Mouse (Mus musculus): Measurements from ENCODE around the gene Parp3.

The Parp3 gene

DNA sequence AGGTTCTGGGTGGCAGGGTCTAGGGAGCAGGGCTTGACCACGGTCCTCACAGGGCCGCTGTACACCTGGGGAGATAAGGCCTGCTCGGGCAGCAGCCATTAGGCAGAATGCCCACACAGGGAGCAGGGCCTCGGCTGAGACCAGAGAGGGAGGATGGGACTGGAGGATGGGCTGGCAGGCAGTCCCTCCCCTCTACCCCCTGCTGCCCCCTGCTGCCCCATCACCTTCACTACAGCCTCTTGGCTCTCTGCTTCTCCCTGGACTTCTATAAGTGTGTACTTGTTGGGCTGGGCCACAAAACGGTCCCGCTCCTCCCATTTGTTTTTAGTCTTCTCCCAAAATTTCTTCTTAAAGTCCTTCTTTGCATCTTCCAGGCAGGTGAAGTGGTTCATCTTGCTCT, 2.3 kb downstream of the Parp3 start:
- peak; percentile 87 for DNase-seq

DNA sequence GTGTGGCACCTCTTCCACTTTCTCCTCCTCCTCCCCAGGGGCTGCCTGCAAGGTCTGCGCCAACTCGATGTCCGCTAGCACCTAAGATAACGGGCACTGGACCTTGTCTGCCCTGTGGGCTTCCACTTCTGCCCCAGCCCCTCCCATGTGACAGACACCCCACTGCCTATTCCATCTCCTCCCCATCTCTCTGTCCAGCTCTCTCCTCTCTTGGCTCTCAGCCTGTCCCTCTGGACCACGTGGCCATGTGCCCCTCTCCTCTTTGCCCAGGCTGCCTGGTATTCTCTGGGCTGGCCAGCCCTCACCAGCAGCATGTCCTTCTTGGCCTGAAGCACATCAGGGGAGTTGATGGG, 3.0 kb downstream of the Parp3 start:
- DNase-seq: no peak

DNA sequence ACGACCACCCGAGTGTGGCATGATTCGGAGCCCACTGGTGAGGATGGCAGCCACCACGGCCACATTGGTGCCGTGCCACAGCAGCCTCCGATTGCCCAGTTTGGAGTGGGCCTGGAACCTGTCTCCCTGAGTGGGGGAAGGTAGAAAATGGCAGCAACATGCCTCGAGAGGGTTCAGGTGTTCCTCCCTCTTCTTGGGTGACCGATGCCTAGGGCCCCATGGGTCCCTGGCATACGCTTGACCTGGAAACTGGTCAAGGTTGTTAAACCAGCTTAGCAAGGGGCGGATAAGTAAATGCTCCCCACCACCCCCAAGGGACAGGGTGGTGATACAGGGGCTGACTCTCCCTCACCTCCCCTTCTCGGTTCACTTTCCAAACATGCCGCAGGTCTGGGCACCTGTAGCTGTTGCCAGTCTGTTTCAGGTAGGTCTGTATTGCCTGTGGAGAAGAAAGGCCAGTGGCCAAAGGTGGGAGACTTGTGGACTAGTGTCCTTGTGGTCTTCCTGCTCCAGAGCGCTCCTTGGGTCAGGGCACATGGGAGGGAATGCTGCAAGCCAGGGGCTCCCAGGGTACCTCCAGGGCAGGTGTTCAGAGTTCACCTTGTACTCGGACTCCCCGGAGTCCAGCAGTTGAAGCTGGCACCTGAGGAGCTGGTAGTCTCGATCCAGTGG, 3.5 kb downstream of the Parp3 start:
- DNase-seq: peak; percentile 78

DNA sequence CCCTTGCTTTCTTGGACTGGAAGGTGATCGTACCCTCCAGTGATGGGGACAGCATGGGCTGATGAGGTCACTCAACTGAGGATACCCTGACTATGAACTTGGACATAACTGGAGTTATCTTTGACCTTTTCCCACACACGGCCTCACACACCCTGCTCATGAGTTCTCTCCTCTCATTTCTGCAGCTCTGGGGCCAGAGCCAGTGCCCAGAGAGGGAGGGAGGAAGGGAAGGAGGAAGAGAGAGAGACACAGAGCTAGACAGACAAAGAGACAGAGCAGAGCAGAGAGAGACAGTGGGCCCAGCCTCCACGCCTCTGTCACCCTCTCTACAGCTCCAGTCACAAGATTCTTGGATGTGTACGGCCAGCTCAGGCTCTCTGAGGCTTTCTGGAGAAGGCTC, 4.4 kb downstream of the Parp3 start:
- DNase-seq: peak; percentile 53

DNA sequence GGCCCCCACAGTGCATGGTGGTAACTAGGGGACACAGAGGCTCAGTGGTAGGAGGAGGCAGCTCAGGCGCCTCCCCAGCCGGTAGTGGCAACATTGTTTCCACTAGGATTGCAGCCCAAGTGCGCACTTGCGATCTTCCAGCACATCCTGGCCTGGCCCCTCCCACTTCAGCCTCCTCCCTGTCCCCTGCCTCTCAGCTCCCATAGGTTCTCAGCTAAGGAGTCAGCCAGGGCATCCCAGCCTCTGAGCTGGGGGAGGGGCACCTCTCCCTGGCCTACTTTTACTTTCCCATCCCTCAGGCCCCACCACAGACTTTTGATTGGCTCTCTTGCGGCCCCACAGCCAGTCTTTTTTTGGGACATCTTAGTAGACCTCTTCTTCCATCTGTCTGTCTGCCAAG, 4.9 kb downstream of the Parp3 start:
- peak; percentile 73 for DNase-seq

DNA sequence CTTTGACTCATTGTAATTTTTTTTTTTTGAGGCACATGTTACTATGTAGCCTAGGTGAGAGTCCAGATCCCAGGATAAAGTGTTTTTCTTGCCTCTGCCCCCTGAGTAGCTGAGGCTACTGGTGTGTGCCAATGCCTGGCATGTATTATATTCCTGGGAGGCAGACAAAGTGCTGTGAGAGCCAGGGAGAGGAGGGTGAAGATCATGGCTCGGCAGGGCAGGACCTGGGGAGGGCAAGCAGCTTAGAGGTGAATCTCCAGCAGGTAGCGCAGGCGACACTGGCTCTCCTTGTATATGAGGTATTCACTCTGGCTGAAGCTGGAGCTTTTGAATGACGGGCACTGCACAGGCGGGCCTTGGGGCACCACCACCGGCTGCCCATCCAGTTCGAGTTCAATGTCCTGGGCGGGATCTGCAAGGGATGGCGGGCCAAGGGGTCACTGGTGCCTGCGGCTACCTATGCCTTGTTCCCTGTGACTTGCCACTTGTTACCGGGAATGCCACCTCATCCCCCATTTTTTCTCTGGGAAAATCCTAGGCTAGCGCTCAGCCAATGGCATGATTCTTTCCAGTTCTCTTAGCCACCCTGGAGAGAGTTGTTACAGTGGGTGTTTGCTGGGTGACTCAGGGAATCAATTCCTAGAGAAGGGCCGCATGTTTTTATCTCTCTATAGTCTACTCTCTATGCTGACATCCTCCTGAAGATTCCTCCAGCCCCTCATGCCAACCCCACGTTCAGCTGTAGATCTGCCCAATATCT, 5.6 kb downstream of the Parp3 start:
- DNase-seq: peak; percentile 45

DNA sequence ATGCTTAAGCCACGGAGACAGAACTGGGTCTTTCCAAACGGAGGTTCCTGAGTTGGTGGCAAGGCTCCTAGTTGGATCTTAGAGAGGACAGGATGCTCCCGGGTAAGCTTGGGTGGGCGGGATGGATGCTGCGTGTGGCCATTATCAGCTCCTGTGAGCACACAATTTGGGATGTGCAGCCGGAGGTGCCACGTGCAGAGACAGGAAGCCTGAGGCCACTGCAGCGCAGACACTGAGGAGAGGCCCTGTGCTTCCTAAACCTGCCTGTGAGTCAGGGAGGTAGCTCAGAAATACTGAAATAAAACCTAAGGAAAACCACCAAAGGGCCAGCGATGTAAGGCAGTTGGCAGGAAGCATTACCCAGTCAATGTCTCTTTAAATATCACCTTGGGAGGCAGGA, 7.0 kb downstream of the Parp3 start:
- peak; percentile 36 for DNase-seq

DNA sequence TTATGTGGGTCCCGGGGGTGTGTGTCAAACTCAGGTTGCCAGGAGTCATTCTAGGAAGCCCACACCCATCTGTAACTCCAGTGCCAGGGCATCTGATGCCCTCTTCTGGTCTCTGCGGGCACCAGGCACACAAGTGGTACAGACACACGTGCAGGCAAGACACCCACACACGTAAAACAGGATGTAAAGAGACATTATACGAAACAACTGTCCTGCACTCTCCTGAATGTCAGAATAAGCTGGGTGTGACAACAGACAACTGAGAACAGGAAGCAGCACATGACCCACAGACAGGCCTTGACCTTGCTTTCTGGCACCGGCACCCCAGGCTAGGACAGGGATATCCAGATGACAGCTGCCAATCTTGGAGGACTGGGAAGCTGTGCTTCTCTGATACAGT, 7.4 kb downstream of the Parp3 start:
- peak; percentile 53 for DNase-seq

DNA sequence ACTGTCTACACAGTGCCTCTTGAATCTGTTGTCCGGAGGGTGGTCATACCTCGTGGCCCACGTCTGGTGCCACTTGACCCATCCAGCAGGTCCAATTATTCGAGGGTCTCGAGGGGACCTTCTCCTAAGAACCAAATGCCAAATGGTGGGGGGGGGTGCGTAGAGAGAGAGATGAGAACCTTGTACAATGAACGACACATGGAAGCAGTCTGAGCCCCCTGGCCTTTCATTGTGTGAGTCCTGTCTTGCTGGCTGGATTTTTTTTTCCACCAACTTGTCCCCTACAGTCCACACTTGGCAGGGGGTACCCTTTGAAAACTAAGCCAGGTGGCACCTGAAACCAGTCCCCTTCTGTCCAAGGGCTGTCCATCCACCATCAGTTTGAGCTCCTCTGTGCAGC, 9.0 kb downstream of the Parp3 start:
- peak; percentile 38 for DNase-seq

DNA sequence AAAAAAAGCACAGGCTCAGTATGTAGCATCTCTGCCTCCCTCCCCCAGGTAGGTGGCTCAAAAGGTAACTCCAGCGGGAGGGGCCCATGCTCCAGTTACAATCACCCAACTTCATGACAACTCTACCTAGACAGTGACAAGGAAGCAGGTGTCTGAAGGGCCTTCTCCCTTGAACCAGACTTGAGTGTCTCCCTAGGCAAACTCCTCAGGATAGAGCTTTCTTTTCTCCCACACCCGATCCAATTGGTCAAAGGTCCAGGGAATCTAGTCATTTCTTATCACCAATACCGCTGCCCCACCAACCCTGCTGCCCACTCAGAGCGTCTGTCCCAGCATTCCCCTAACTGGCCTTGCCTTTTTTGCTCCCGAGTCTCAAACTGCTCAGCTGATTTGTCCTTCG, 10.0 kb downstream of the Parp3 start:
- peak; percentile 50 for DNase-seq

DNA sequence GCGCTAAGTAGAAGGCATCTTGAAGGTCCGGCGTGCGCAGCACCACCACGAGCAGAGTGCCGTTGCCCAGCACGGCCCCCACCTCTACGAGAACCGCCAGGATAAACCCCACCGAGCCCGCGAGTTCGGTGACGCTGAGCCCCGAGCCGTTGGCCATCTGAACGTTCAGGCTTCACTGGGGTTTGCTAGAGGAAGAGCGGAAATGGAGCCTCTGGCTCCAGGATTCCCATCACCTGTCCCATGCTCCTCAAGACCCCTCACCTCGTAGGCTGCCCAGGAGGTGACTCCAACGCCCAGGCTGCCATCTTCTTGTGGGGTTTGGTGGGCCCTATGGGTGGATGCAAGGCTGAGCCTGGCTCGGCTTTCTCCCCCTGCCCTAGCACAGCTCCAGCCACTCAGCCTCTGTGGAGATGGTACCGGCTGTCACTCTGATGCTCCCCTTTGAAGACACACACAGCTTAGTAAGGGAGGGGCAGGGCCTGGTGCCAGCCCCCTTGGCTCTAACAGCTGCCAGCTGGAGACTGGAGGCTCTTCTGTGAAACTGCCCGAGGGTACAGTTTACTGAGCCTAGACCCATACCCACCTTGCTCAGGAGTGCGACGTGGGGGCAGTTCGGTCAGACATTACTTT, 11.1 kb downstream of the Parp3 start, which contains the start of gene Gpr62:
Gene Gpr62, minus strand, starts transcription at position 368 of the 630 bp plus-strand sequence.
- peak; percentile 91 for DNase-seq

DNA sequence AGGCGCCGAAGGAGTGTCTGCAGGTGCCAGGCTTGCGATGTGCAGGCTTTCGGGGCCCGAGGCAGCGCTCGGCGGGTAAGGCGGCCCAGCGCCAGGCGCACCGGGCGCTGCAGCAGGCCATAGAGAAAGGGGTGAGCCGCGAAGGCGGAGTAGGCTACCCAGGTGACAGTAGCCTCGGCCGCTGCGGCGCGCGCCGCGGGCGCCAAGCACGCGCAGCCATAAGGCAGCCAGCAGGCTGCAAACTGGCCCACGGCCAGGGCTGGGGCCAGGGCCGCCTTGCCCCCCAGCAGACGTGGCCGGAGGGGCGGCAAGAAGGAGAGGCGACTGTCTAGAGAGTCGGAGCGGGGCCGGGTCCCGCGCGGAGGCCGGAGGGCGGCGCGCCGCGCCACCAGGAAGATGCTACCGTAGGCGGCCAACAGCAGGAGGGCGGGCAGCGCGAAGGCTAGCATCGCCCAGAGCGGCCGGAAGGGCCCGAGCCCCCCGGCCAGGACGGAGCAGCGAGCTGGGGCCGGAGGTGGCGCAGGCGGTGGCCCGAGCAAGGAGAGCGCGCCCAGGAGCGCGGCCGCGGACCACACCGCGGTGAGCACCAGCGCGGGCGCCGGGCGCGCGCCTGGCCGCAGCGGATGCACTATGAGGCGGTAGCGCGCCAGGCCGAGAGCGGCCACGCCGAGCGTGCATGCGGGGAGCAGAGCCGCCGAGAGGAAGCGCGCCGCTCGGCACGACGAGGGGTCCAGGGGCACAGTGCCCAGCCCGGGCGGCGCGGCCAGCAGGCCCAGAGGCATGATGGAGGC, 11.8 kb downstream of the Parp3 start:
- DNase-seq: peak; percentile 94

DNA sequence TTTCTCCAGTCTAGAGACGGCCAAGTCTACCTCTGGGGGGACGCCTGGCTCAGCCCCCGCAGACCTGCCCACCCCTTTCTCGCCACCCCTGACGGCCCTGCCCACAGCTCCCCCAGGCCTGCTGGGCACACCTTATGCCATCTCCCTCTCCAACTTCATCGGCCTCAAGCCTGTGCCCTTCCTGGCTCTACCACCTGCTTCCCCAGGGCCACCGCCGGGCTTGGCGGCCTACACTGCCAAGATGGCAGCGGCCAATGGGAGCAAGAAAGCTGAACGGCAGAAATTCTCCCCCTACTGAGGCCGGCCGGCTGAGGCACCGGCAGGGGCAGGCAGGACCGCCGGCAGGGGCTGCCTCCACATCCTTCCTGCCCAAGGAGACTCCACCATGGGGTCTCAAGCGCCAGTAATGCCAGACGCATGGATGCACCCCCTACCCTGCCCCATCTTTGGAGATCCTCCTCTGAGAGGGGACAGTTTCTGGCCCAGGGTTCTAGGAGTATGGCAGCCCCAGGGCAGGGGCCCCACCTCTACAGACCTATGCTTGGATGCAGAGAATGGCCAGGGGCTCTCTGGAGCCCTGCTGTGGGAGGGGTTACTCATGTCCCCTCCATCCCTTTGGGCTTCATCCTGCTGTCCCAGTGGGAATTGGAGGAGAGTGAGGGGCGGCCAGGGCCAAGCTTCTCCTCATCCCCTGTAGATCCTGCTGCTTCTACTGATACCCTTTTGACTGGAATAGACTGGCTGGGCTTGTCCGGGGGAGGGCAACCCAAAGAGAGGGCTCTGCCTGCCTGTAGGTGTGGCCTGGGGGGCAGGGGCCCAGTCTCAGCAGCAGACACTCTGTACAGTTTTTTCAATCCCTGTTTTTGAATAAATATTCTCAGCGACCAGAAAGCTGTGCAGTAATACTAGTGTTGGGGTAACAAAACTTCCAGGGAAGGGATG, 13.4 kb downstream of the Parp3 start:
- DNase-seq: peak; percentile 95

DNA sequence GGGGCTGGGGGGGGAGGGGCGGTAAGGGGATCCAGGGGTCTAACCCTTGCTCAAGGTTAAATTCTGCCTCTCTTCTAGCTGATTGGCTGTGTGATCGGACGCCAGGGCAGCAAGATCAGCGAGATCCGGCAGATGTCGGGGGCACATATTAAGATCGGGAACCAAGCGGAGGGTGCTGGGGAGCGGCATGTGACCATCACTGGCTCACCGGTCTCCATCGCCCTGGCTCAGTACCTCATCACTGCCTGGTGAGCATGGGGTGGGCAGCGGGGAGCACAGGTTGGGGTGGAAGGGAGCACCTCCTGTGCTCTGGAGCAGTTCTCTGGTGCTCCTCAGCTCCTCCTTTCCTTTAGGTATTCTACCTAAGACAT, 14.3 kb downstream of the Parp3 start:
- peak; percentile 74 for DNase-seq

DNA sequence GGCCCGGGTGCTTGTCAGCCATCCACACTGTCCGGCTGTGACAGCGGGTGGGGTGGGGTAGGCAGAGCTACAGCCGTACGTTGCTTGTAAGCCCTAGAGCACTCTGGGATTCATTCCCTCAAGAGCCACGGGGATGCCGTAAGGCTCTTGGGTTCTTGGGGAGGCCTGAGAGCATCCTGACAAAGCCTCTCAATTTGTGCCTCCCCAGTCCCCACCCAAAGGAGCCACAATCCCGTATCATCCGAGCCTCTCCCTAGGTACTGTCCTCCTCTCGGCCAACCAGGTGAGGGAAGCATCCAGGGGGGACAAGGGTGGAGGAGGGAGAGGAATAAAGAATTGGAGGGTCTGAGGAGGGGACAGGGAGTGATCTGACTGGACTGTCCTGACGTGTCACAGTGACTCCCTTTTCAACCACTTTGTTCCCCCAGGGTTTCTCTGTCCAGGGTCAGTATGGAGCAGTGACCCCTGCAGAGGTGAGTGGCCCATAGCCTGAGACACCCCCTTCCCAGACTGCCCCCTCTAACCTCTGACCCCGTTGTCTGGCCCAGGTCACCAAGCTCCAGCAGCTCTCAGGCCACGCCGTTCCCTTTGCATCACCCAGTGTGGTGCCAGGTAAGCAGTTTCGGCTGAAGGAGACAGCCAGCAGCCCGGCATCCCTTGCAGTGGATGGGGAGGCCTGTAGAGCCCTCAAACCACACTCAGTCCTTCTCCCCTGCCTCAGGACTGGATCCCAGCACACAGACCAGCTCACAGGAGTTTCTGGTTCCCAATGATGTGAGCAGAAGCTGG, 14.9 kb downstream of the Parp3 start:
- DNase-seq: peak; percentile 80

DNA sequence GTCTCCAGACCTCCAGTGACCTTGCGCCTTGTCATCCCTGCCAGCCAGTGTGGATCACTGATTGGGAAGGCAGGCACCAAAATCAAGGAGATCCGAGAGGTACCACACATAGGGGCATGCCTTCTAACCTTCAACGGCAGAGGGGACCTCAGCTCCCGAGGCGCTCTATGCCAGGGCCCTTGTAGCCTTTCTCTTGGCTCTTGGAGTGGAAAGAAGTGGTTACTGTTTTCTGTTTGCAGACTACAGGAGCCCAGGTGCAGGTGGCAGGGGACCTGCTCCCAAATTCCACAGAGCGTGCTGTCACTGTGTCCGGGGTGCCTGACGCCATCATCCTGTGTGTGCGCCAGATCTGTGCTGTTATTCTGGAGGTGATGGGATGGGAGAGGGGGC, 15.7 kb downstream of the Parp3 start:
- peak; percentile 71 for DNase-seq

DNA sequence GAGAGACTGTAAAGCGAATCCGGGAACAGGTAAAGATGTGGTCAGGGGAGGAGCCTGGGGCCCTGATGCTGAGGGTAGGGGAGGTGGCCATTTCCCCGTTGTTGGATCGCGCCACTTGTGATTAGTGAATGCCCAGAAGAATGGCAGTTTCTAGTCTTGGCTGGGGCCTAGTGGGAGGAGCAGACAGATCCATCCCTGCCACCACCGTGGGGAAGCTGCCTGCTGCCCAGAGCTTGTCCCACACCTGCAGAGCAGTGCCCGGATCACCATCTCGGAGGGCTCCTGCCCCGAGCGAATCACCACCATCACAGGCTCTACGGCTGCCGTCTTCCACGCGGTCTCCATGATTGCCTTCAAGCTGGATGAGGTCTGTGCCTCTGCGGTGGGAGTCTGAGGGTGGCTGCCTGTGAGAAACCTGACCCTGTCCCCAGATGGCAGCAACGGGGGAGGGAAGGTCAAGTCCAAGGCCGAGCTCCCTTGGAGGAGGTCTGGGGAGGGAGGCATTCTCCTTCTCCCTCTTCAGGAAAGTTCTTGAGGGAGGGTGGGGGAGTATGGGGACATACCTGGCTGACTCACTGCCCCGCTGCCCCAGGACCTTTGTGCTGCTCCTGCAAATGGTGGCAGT, 16.2 kb downstream of the Parp3 start:
- DNase-seq: peak; percentile 89

DNA sequence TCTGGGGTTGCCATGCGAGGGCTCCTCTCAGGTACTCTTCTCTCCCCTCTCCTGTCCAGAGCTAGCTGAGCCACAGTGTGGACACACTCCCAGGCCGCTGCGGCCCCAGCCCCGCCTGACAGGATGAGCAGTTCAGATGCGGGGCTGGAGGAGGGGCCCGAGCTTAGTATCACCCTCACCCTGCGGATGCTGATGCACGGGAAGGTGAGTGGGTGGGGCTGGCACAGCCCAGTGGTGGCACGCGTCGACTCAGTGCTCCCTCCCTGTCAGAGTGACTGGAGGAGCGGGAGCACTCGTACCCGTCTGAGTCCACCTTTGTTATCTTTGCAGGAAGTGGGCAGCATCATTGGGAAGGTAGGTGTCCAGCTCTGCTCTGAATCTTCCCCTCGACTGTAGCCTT, 16.8 kb downstream of the Parp3 start:
- peak; percentile 79 for DNase-seq

DNA sequence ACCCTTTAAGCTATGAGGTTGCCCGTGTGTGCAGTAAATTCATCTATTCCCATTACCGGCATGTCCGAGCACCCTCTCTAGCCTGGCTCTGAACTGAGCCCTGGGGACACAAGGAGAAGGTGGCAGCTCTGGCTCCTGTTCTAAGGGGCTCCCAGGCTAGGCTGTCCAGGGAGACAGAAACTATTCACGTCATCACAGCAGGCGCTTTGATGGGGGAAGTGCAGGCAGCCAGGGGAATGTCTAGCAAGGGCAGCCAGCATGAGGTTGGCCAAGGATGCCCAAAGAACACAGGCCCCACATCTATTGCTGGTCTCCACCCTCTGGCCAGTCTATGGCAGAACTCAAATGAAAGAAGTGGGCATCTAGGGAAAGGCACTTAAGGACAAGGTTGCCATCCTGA, 18.8 kb downstream of the Parp3 start:
- DNase-seq: peak; percentile 68

DNA sequence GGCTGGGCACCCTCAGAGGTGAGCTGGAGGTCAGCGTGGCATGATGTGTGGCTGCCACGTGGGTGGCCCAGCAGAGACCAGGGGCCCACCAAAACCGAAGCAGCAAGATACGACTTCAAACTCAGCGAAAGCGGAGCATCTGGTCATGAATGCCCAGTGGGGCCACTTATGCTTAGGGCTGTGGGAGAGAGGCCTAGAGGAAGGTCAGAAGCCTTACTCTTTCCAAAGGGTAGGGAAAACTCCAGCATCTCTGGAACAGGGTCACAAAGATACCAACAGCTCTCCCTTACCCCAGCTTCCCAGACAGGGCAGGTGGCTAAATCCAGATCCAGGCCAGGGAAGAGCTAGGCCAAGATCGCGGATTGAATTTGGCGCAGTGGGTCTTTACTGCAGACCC, 19.6 kb downstream of the Parp3 start:
- DNase-seq: no peak

Data from cerebellum, adult 9-11 months (tissue).